Mouse (Mus musculus): ENCODE data around the gene Fancg. TPM values are rescaled to one million over a fixed set of nuclear protein-coding genes. Genes with fewer than 3 reads are reported as not detected.

The Fancg gene
- total and polyA plus RNA-seq, 3 experiments: 13.2 to 18.7 (median 13.7) TPM

DNA sequence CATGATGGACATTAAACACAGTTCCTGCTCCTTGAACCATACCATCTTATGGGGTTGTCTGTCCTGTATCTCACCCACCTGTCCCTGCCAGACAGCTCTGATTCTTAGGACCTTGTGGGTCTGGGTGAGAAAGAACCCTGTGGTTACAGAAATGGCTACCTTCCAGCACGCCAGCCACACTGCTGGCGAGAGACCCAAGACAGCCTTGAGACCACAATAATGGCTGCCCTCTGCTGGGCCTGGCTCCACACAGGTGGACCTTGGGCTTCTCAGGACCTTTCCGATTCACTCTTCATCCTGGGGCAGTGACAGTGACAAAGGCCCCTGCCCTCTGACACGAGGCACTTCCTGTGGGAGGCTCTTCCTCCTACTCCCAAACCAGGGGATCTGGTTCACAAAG, 50.9 kb downstream of the Fancg start:
- DNase-seq (ENCODE audit: extremely low read depth): no peak
- in situ Hi-C loops (cut with MboI; ENCODE audit: low pct_ligation_motif_present, low pct_unique_long_range_greater_than_20kb, low sequenced_read_pairs): no loop called here
- H3K4me3 ChIP-seq (replicated peaks in 1 of 3; ENCODE audit: low read depth in 2 of 3, low read length in 2 of 3, poor library complexity in 1 of 3): no peak overlapping the region
- H3K9me3 ChIP-seq (replicated peaks; ENCODE audit: low read length): no peaks in the 10 kb centered on the region
- no peak overlapping the region for H3K27ac ChIP-seq (ENCODE audit: insufficient read depth, low read depth)
- no peaks in the 10 kb centered on the region for H3K27me3 ChIP-seq (replicated peaks)
- TF ChIP-seq JUN (IDR thresholded peaks at IDR 0.05; ENCODE audit: insufficient read depth, low read depth, low read length) (no peak), ZNF384 (IDR thresholded peaks at IDR 0.05; ENCODE audit: low read depth, low read length) (no peak), POLR2A (IDR thresholded peaks at IDR 0.05; ENCODE audit: low read depth, low read length) (no peak), CHD2 (IDR thresholded peaks at IDR 0.05; ENCODE audit: low read length) (no peak), KAT2A (IDR thresholded peaks at IDR 0.05; ENCODE audit: insufficient replicate concordance, low read length) (no peak), HCFC1 (IDR thresholded peaks at IDR 0.05; ENCODE audit: low read depth, low read length) (no peak), MXI1 (IDR thresholded peaks at IDR 0.05; ENCODE audit: low read depth, low read length) (no peak), ELF1 (IDR thresholded peaks at IDR 0.05; ENCODE audit: low read depth, low read length) (no peak), PAX5 (IDR thresholded peaks at IDR 0.05; ENCODE audit: low read length) (no peak), ZMIZ1 (IDR thresholded peaks at IDR 0.05; ENCODE audit: low read depth, low read length) (no peak), CTCF (conservative IDR thresholded peaks at IDR 0.05 in 1 of 2, IDR thresholded peaks at IDR 0.05 in 1 of 2; ENCODE audit: low read depth in 2 of 2, low read length in 2 of 2) (no peak), EP300 (IDR thresholded peaks at IDR 0.05; ENCODE audit: low read length) (no peak)
- dilution Hi-C loops (cut with MboI; ENCODE audit: extremely low pct_ligation_motif_present, extremely low pct_unique_long_range_greater_than_20kb, low sequenced_read_pairs): no loop called here
- peaks cover 0 to 10% of the 10 kb centered on the region in 2 experiments; a peak in 2 of 4 replicates for H3K4me1 ChIP-seq (ENCODE audit: control insufficient read depth in 1 of 2, insufficient read depth in 2 of 2)
- no peak overlapping the region for H3K4me2 ChIP-seq (ENCODE audit: insufficient read depth, low read depth, poor library complexity, severe bottlenecking)
- no peaks in the 10 kb centered on the region for H3K79me2 ChIP-seq (replicated peaks; ENCODE audit: control insufficient read depth, extremely low read depth, insufficient read depth, poor library complexity, severe bottlenecking)
- no peak overlapping the region for H3K9ac ChIP-seq (ENCODE audit: insufficient read depth, low read depth)
- H3K36me3 ChIP-seq (replicated peaks in 1 of 2; ENCODE audit: control insufficient read depth in 1 of 2, insufficient read depth in 1 of 2, low read length in 1 of 2): peaks cover 4 to 37% of the 10 kb centered on the region in 2 experiments

DNA sequence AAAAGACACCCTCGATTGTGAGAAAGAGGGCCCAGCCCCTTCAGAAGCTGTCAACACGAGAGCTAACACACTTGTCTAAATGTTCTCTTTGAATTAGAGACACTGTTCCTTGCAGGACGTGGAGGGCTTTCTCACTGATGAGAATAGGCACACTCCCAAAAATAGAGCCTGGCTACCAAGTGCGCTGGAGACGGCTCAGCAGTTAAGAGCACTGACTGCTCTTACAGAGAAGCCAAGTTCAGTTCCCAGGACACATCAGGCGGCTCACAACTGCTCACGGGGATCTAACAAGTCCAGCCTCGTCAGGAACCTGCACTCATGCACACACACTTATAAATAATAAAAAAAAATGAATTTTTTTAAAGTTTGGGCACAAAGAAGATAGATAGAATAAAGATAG, 51.4 kb downstream of the Fancg start:
- Histone ChIP-seq H3K27me3 (replicated peaks) (no peaks in the 10 kb centered on the region), H3K4me1 (ENCODE audit: control insufficient read depth in 1 of 2, insufficient read depth in 2 of 2) (peaks cover 0 to 14% of the 10 kb centered on the region in 2 experiments; a peak in 2 of 4 replicates), H3K27ac (ENCODE audit: insufficient read depth, low read depth) (no peak overlapping the region), H3K9ac (ENCODE audit: insufficient read depth, low read depth) (no peak overlapping the region), H3K9me3 (replicated peaks; ENCODE audit: low read length) (no peaks in the 10 kb centered on the region), H3K36me3 (replicated peaks in 1 of 2; ENCODE audit: control insufficient read depth in 1 of 2, insufficient read depth in 1 of 2, low read length in 1 of 2) (peaks cover 4 to 37% of the 10 kb centered on the region in 2 experiments), H3K4me2 (ENCODE audit: insufficient read depth, low read depth, poor library complexity, severe bottlenecking) (no peak overlapping the region), H3K79me2 (replicated peaks; ENCODE audit: control insufficient read depth, extremely low read depth, insufficient read depth, poor library complexity, severe bottlenecking) (no peaks in the 10 kb centered on the region), H3K4me3 (replicated peaks in 1 of 3; ENCODE audit: low read depth in 2 of 3, low read length in 2 of 3, poor library complexity in 1 of 3) (no peak overlapping the region)
- TF ChIP-seq BHLHE40 (IDR thresholded peaks at IDR 0.05; ENCODE audit: low read depth, low read length): no peak
- TF ChIP-seq CHD1 (IDR thresholded peaks at IDR 0.05; ENCODE audit: low read depth, low read length): no peak
- TF ChIP-seq CHD2 (IDR thresholded peaks at IDR 0.05; ENCODE audit: low read length): no peak
- dilution Hi-C loops (cut with MboI; ENCODE audit: extremely low pct_ligation_motif_present, extremely low pct_unique_long_range_greater_than_20kb, low sequenced_read_pairs): no loop called here
- in situ Hi-C loops (cut with MboI; ENCODE audit: low pct_ligation_motif_present, low pct_unique_long_range_greater_than_20kb, low sequenced_read_pairs): no loop called here
- no peak for DNase-seq (ENCODE audit: extremely low read depth)

DNA sequence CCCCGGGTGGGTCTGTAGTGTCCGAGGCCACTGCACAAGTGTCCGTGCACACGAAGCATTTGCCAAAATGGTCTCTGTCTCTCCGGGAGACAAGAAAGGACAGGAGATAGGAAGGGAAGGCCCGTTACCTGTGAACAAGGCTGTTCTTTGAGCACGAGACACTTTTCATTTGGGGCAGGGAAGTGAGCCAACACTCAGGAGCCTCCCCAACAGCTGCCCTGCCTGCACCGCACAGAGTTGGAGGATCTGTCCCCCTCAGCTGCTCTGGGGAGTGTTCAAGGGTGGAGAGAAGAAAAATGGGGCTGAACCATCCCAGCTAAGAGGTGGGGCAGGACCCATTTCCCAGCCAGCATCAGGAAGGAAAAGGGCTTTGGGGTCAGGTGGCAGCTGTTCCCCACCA, 52.3 kb downstream of the Fancg start:
- TF ChIP-seq JUN (IDR thresholded peaks at IDR 0.05; ENCODE audit: insufficient read depth, low read depth, low read length): no peak
- TF ChIP-seq ETS1 (conservative IDR thresholded peaks at IDR 0.05; ENCODE audit: low read depth, low read length): no peak
- no peak for TF ChIP-seq CTCF (conservative IDR thresholded peaks at IDR 0.05 in 1 of 2, IDR thresholded peaks at IDR 0.05 in 1 of 2; ENCODE audit: low read depth in 2 of 2, low read length in 2 of 2)
- TF ChIP-seq CHD1 (IDR thresholded peaks at IDR 0.05; ENCODE audit: low read depth, low read length): no peak
- no peak for TF ChIP-seq MXI1 (IDR thresholded peaks at IDR 0.05; ENCODE audit: low read depth, low read length)
- no peak for TF ChIP-seq PAX5 (IDR thresholded peaks at IDR 0.05; ENCODE audit: low read length)
- no peak for TF ChIP-seq ZKSCAN1 (IDR thresholded peaks at IDR 0.05; ENCODE audit: borderline replicate concordance, low read depth, low read length)
- in situ Hi-C loops (cut with MboI; ENCODE audit: low pct_ligation_motif_present, low pct_unique_long_range_greater_than_20kb, low sequenced_read_pairs) (no loop called here), dilution Hi-C loops (cut with MboI; ENCODE audit: extremely low pct_ligation_motif_present, extremely low pct_unique_long_range_greater_than_20kb, low sequenced_read_pairs) (no loop called here)
- Histone ChIP-seq H3K9me3 (replicated peaks; ENCODE audit: low read length) (no peaks in the 10 kb centered on the region), H3K4me3 (replicated peaks in 1 of 3; ENCODE audit: low read depth in 2 of 3, low read length in 2 of 3, poor library complexity in 1 of 3) (no peak overlapping the region), H3K9ac (ENCODE audit: insufficient read depth, low read depth) (no peak overlapping the region), H3K27me3 (replicated peaks) (no peaks in the 10 kb centered on the region), H3K79me2 (replicated peaks; ENCODE audit: control insufficient read depth, extremely low read depth, insufficient read depth, poor library complexity, severe bottlenecking) (no peaks in the 10 kb centered on the region), H3K4me1 (ENCODE audit: control insufficient read depth in 1 of 2, insufficient read depth in 2 of 2) (peaks cover 0 to 24% of the 10 kb centered on the region in 2 experiments; a peak in 3 of 4 replicates), H3K36me3 (replicated peaks in 1 of 2; ENCODE audit: control insufficient read depth in 1 of 2, insufficient read depth in 1 of 2, low read length in 1 of 2) (peaks cover 4 to 40% of the 10 kb centered on the region in 2 experiments), H3K27ac (ENCODE audit: insufficient read depth, low read depth) (no peak overlapping the region), H3K4me2 (ENCODE audit: insufficient read depth, low read depth, poor library complexity, severe bottlenecking) (no peak overlapping the region)
- DNase-seq (ENCODE audit: extremely low read depth): no peak
